Mouse (Mus musculus) cortical plate, adult 2 months (tissue): ENCODE data around the gene Bmpr1a. TPM values are rescaled to one million over a fixed set of nuclear protein-coding genes. Genes with fewer than 3 reads are reported as not detected.

Experiments used
- H3K27ac ChIP-seq: fragments of 200-500 bp; 2 replicates; pipeline ENCODE4 v1.5.1; 2012; ENCODE audit warnings: low read length, control low read depth, inconsistent platforms; ENCODE audit not compliant: insufficient read depth
- H3K4me1 ChIP-seq: fragments of 200-500 bp; 2 replicates; pipeline ENCODE4 v1.6.1; 2011; ENCODE audit warnings: low read length; ENCODE audit not compliant: control insufficient read depth, insufficient read depth
- H3K4me3 ChIP-seq: fragments of 200-500 bp; 2 replicates; pipeline ENCODE4 v1.5.1; 2011; ENCODE audit warnings: mild to moderate bottlenecking, low read length, control low read depth; ENCODE audit not compliant: insufficient read depth
- CTCF ChIP-seq: fragments of 200-500 bp; IDR thresholded peaks from 2 replicates; pipeline ENCODE4 v1.5.1; 2011; ENCODE audit warnings: mild to moderate bottlenecking, control low read depth, low read length; ENCODE audit not compliant: insufficient read depth; ENCODE audit errors: extremely low read depth
- POLR2A ChIP-seq: fragments of 200-500 bp; IDR thresholded peaks from 2 replicates; pipeline ENCODE4 v1.6.1; 2011; ENCODE audit warnings: mild to moderate bottlenecking, low read length, control low read depth; ENCODE audit not compliant: insufficient read depth; ENCODE audit errors: extremely low read depth
- polyA plus RNA-seq: library from polyadenylated mRNA; depleted of rRNA; stranded (reverse); fragments of >200 nt; gene quantifications from 2 replicates; pipeline ENCODE4 v1.2.3, GENCODE M21; 2012

Bmpr1a gene
- polyA plus RNA-seq, 1 experiment: 21.5 TPM

DNA sequence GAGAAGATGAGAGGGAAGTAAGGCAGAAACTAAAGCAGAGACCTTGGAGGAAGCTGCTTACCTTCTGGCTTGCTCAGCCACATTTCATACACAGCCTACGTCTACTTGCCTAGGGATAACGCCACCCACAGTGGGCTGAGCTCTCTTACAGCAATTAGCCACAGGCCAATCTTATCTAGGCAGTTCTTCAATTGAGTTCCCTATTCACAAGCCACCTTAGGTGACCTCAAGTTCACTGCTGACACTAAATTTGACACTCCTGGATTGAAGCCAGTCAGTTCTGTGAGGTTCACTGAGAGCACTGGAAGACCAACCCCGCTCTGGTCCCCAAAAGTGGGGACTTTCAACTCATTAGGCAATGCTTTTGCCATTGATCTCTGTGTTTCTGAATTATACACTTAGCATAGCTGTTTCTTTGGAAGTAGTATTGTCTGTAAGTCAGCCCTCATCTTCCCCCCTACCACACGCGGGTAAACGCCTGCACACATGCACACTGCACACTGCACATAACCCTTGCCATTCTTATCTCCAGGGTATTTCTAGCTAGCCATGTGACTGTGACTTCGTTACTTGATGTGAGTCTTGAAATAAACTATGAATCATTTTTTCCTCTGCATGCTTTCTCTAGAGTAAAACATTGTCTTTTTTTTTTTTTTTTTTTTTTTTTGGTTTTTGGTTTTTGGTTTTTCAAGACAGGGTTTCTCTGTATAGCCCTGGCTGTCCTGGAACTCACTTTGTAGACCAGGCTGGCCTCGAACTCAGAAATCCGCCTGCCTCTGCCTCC is 120.0 kb downstream of the Bmpr1a start:
- no peak overlapping the region for H3K27ac ChIP-seq
- no peaks in the 10 kb centered on the region for H3K4me1 ChIP-seq
- TF ChIP-seq POLR2A (no peak), CTCF (no peak)
- H3K4me3 ChIP-seq: no peak overlapping the region

DNA sequence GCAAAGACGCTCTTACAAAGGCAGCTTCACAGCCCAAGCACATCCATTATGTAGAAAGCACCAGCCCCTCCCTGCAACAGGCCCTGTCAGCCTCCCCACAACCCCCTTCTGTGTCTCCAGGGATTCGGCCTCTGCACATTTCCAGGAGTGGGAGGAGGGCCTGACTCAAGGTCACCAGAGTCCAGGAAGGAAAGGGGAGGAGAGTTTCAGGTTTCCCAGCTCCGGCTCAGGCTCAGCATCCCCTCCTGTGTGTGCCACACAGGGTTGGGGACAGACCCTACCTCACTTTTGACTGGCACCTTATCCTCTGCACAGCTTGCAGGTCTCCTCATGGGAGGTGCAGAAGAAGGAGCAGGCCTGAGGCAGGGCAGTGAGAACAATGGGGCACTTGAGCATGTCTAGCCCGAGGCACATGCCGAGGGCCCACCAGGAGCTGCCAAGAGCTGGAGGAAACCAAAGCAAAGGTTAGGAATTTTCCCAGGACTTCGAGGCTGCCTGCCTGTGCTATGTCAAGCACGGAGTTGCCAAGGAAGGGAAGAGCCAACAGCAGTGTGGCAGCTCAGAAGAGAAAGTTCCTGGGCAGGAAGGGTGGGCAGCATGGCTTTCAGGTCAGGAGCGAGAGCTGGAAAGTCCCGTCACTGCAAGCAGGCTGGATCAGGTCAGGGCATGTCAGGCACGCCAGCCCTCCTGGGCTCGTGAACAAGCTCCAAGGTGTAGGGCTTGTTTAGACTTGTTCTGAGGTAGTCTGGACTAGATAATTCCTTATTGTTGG is 124.4 kb downstream of the Bmpr1a start:
- Histone ChIP-seq H3K4me3 (no peak overlapping the region), H3K27ac (peak overlapping the region; percentile 83), H3K4me1 (no peaks in the 10 kb centered on the region)
- no peak for TF ChIP-seq POLR2A
- no peak for TF ChIP-seq CTCF

GRCm38 (mm10) chr14:34377121-34377520 is 126.0 kb downstream of the Bmpr1a start:
- no peak for TF ChIP-seq POLR2A
- TF ChIP-seq CTCF: no peak
- Histone ChIP-seq H3K4me1 (no peaks in the 10 kb centered on the region), H3K4me3 (no peak overlapping the region), H3K27ac (no peak overlapping the region)

DNA sequence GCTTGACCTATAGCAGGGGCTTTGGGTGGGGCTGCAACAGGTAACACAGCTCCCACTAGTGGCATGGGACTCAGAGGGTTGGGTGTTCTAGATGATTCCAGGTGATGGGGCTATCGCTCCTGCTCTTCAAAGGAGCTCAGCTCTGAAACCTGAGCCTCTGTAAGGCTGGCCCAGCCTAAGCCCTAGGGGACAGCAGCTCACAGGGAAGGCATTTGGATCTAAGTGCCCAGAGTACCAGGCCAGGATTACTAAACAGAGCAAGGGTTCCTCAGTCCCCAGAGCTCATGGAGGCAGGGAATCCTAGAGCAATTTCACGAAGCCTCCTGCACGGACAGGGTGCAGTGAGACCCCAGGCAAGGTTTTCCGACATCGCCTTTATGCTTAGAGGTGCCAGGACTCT is 127.2 kb downstream of the Bmpr1a start:
- TF ChIP-seq CTCF: no peak
- TF ChIP-seq POLR2A: no peak
- H3K4me3 ChIP-seq: no peak overlapping the region

GRCm38 (mm10) chr14:34375415-34375904 is 127.7 kb downstream of the Bmpr1a start, which contains the start of gene Mmrn2:
Gene Mmrn2 (plus strand): TSS chr14:34375465.
- TF ChIP-seq POLR2A (no peak), CTCF (no peak)
- Histone ChIP-seq H3K27ac (peak within 1 kb of the TSS; percentile 18), H3K4me1 (no peaks in the 10 kb centered on the region), H3K4me3 (no peak within 1 kb of the TSS; the same call in 1 of the 2 replicates)

More for the DNA sequence above, 127.2 kb downstream of the Bmpr1a start:
- no peak overlapping the region; the same call in 1 of the 2 replicates for H3K27ac ChIP-seq
- H3K4me1 ChIP-seq: no peaks in the 10 kb centered on the region

- no peak within 1 kb of the TSS; the same call in 1 of the 2 replicates for H3K4me3 ChIP-seq
- no peaks in the 10 kb centered on the region for H3K4me1 ChIP-seq
- TF ChIP-seq POLR2A (no peak), CTCF (no peak)
- peak within 1 kb of the TSS; percentile 18; the same call in 1 of the 2 replicates for H3K27ac ChIP-seq
Measured at GRCm38 (mm10) chr14:34374577-34374976, 128.6 kb downstream of the Bmpr1a start, which contains the start of gene Sncg. Gene Sncg (minus strand): TSS chr14:34374789.

DNA sequence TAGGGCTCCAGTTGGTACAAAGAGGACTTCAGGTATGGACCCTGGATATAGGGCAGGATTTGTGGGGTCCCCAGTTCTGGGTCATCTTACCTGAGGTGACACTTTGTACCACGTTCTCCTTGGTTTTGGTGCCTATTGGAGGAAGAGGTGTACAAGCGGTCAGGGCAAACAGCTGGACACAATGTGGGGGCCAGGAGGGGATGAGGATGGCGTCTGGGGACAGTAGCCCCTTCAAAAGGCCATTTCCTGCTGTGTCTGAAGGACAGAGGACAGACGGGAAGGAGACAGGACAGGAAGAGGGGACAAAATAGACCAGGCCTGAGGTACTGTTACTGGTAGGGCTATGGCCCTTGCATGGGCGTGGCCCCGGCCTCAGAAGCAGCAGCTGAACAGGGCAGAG is 129.6 kb downstream of the Bmpr1a start:
- TF ChIP-seq CTCF (no peak), POLR2A (no peak)
- Histone ChIP-seq H3K4me1 (no peaks in the 10 kb centered on the region), H3K27ac (no peak overlapping the region), H3K4me3 (no peak overlapping the region)

GRCm38 (mm10) chr14:34372646-34373045 is 130.5 kb downstream of the Bmpr1a start:
- H3K4me3 ChIP-seq: no peak overlapping the region
- no peak overlapping the region for H3K27ac ChIP-seq
- H3K4me1 ChIP-seq: no peaks in the 10 kb centered on the region
- no peak for TF ChIP-seq POLR2A
- TF ChIP-seq CTCF: peak; percentile 66

DNA sequence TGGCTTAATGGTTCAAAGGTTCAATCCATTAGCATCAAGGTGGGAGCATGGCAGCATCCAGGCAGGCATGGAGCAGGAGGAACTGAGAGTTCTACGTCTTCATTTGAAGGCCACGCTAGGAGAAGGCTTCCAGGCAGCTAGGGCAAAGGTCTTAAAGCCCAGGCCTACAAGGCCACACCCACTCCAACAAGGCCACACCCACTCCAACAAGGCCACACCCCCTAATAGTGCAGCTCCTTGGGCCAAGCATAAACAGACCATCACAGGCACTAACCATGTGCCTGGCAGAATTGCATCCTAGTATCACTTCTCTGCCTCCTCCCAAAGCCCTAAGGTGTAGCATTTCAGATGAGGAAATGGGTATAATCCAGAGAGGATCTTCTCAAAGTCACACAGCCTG is 131.4 kb downstream of the Bmpr1a start:
- TF ChIP-seq CTCF: no peak
- no peak for TF ChIP-seq POLR2A
- H3K27ac ChIP-seq: no peak overlapping the region

More for the DNA sequence above, 131.4 kb downstream of the Bmpr1a start:
- Histone ChIP-seq H3K4me3 (no peak overlapping the region), H3K4me1 (no peaks in the 10 kb centered on the region)
